Mouse (Mus musculus) forebrain, embryonic 14.5 days (tissue): ENCODE measurements around the gene Eif2b4. TPM values are rescaled to one million over a fixed set of nuclear protein-coding genes. Genes with fewer than 3 reads are reported as not detected.

Source experiments
- ATAC-seq: fragments of 200-750 bp; cut with Nextera tagmentation; 2 replicates; pipeline ENCODE4 v1.8.0; 2017; ENCODE audit warnings: mild to moderate bottlenecking, moderate library complexity
- DNase-seq: peaks from one replicate; pipeline ENCODE4 v3.0.0-alpha.2; 2015; ENCODE audit warnings: low spot score
- H3K27ac ChIP-seq: fragments of 300-500 bp; sonication (generic); 2 replicates; pipeline ENCODE4 v1.5.1; 2014; ENCODE audit warnings: low read depth, mild to moderate bottlenecking, control low read depth, low read length, moderate library complexity
- H3K27me3 ChIP-seq: fragments of 300-500 bp; sonication (generic); replicated peaks from 2 replicates; pipeline ENCODE4 v1.6.1; 2014; ENCODE audit warnings: low read length, control low read depth, mixed read lengths; ENCODE audit not compliant: control insufficient read depth, insufficient read depth
- H3K36me3 ChIP-seq: fragments of 300-500 bp; sonication (generic); 2 replicates; pipeline ENCODE4 v1.6.1; 2014; ENCODE audit warnings: low read length, control low read depth; ENCODE audit not compliant: control insufficient read depth, insufficient read depth
- H3K4me1 ChIP-seq: fragments of 300-500 bp; sonication (generic); 2 replicates; pipeline ENCODE4 v1.6.1; 2014; ENCODE audit warnings: antibody characterized with exemption, low read length, control low read depth; ENCODE audit not compliant: control insufficient read depth, insufficient read depth
- H3K4me2 ChIP-seq: fragments of 300-500 bp; sonication (generic); 2 replicates; pipeline ENCODE4 v1.6.1; 2014; ENCODE audit warnings: mild to moderate bottlenecking, control low read depth, low read length
- H3K4me3 ChIP-seq: fragments of 300-500 bp; sonication (generic); 2 replicates; pipeline ENCODE4 v1.5.1; 2014; ENCODE audit warnings: low read depth, low read length, control low read depth
- H3K9ac ChIP-seq: fragments of 300-500 bp; sonication (generic); 2 replicates; pipeline ENCODE4 v1.6.1; 2014; ENCODE audit warnings: mild to moderate bottlenecking, low read length, control low read depth, moderate library complexity
- H3K9me3 ChIP-seq: fragments of 300-500 bp; sonication (generic); replicated peaks from 2 replicates; pipeline ENCODE4 v1.6.1; 2016; ENCODE audit warnings: low read length, control low read depth, mixed read lengths; ENCODE audit not compliant: control insufficient read depth
- WGBS: fragments of 180-500 bp; shearing (Covaris S2); extraction: QIAGEN DNeasy Blood & Tissue Kit; methylation state at CpG from one replicate; pipeline ENCODE4 v1.1.7; 2014; 5-methylcytosine and 5-hydroxymethylcytosine counted together
- polyA plus RNA-seq: library from polyadenylated mRNA; unstranded; fragments of >200 nt; fragmentation: Nextera tagmentation; extraction: Ambion mirVana; gene quantifications from 2 replicates; pipeline ENCODE4 v1.2.1, GENCODE M21; 2014

Gene Eif2b4
- 84.5 and 87.3 TPM in 2 replicates for polyA plus RNA-seq

DNA sequence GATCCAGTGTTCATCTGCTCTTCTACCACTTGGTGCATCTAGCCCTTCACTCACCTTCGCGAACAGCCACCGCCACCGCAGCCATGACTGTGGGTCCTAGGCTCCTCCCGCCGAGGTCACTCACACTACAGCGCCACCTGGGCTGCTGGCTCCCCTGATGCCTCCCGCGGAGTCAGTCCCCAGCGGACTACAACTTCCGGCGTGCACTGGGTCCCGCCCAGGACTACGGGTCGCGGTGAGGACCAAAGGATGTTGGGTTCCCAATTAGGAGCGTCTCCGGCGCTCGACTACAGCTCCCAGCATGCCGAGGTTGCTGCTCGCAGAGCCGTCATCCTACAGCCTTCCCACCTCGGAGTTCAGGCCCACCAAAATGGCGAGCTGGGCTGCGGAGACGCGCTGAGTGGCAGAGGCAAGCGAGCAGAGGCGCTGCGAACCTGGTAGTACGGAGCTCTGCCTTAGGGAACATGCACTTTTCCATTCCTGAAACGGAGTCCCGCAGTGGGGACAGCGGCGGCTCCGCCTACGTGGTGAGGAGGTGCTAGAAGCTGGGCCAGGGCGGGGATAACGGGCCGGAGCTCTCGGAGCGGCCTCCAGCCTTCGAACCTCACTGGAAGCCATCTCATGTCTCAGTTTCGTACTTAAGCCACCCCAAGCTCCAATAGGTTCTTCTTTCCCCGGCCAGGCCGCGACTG, at the start of gene Eif2b4, which contains the start of gene Snx17:
Gene Eif2b4, minus strand, starts transcription at position 492 of the 692 bp plus-strand sequence.
Gene Snx17, plus strand, starts transcription at position 289 of the 692 bp plus-strand sequence.
- under 1% methylated on average over 48 of the region's 48 CpGs for WGBS
- Histone ChIP-seq H3K4me1 (peaks cover 10% of the 10 kb centered on the region), H3K9me3 (no peaks in the 10 kb centered on the region), H3K27me3 (no peaks in the 10 kb centered on the region), H3K4me2 (peak within 1 kb of the TSS; percentile 83), H3K9ac (peak within 1 kb of the TSS; percentile 89), H3K36me3 (peaks cover 65% of the 10 kb centered on the region), H3K27ac (peak within 1 kb of the TSS; percentile 77), H3K4me3 (peak within 1 kb of the TSS; percentile 86)
- ATAC-seq (peak; percentile 98), DNase-seq (peak; percentile 99)

DNA sequence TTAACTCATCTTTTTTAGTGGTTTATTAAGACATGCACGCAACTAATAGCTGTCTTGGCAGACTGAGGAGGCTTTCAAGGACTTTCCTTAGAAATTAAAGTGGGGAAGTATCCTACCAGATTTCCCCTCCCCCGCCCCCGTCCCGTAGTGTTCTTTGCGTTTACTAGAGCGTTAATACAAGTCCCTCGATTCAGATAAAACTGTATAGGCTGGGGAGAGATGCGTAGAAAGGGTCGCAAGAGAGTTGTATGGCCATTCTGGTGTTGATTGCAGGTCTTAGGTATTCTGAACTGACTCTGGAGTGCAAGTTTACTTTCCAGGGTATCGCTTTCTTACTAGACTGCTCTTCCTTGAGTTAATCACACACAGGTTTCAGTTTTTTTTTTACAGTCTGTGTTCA, 49.0 kb upstream of the Eif2b4 start:
- ATAC-seq = no peak

DNA sequence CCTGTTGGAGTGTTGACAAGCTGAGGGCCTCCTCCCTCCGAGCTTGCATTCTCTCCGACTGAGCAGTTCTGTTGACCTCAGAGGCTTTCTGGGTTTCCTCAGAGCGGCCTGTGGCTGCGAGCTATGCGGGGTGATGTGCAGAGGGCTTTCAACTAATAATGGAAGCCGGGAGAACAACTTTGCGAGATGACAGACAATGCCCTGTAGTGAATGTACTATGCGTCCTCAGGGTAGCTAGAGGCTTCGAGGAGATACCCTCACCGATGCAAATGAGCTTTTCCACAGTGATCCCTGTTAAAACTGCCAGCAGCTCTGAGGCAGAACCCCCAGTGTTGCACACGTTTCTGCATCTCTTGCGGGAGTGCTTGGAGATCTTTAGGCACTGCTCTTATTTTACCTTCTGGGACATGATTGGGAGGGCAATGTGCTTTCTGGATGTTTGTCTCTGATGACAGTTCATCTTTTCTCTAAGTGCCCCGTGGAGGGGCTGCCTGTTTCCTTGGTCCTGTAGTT, 48.3 kb upstream of the Eif2b4 start:
- DNase-seq = peak; percentile 32
- WGBS = under 1% methylated on average over 13 of the region's 13 CpGs
- peak overlapping the region; percentile 92 for H3K9ac ChIP-seq
- H3K27me3 ChIP-seq = no peaks in the 10 kb centered on the region
- peaks cover 28% of the 10 kb centered on the region for H3K36me3 ChIP-seq
- ATAC-seq = no peak
- peak overlapping the region; percentile 87 for H3K4me2 ChIP-seq
- H3K9me3 ChIP-seq = no peaks in the 10 kb centered on the region
- H3K27ac ChIP-seq = peak overlapping the region; percentile 95
- H3K4me1 ChIP-seq = peaks cover 6% of the 10 kb centered on the region
- peak overlapping the region; percentile 97 for H3K4me3 ChIP-seq

More for the DNA sequence above, 49.0 kb upstream of the Eif2b4 start:
- Histone ChIP-seq H3K27ac (no peak overlapping the region), H3K27me3 (no peaks in the 10 kb centered on the region), H3K4me3 (peak overlapping the region; percentile 97), H3K36me3 (peaks cover 35% of the 10 kb centered on the region), H3K9me3 (no peaks in the 10 kb centered on the region), H3K4me2 (peak overlapping the region; percentile 87), H3K9ac (peak overlapping the region; percentile 92), H3K4me1 (peaks cover 6% of the 10 kb centered on the region)
- DNase-seq = no peak
- WGBS = 24% methylated on average over 10 of the region's 10 CpGs

DNA sequence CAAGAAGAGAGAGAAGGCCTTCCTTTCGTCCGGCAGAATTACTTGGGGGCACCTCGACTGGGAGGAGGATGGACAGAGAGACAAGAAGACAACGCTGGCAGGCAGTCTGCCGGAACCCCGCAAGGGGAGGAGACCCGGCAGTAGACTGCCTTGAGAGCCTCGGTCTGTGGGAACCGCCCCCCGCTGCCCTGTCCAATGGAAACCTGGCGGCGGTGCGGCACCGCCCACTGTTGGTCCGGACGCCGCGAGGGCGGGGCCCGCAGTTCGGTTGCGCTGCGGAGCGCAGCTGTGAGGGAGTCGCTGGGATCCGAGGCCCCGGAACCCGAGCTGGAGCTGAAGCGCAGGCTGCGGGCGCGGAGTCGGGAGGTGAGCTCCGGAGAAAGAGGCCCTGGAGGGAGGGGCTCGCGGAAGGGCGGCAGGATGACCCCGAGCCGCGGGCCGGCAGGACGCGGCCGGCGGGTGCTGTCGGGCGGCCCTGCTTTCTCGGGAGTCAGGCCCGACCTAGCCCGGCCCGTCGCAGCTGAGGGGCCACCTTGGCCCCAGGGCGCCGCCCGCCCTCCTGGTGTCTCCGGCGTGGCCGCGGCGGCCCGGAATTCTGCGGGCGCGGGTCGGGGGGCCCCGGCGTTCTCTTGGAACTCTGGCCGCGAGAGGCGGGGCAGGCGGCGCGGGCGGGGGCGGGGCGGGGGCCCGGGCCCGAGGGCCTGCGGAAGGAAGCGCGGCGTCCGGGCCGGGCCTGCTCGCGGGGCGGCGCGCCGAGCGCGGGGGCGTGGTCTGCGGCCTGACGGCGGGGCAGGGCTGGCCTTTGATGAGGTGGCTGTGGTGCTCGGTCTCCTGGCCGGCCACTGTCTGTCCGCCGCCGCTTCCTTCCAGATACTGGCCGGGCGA, 47.6 kb upstream of the Eif2b4 start, which contains the start of the genes Nrbp1 and Gm9970:
Gene Nrbp1, plus strand, starts transcription at position 228 of the 885 bp plus-strand sequence.
Gene Gm9970, minus strand, starts transcription at position 596 of the 885 bp plus-strand sequence.
- H3K4me1 ChIP-seq = peaks cover 6% of the 10 kb centered on the region
- under 1% methylated on average over 62 of the region's 103 CpGs for WGBS
- peak within 1 kb of the TSS; percentile 92 for H3K9ac ChIP-seq
- H3K27me3 ChIP-seq = no peaks in the 10 kb centered on the region
- peak within 1 kb of the TSS; percentile 87 for H3K4me2 ChIP-seq
- ATAC-seq = peak; percentile 100
- H3K4me3 ChIP-seq = peak within 1 kb of the TSS; percentile 97
- peaks cover 22% of the 10 kb centered on the region for H3K36me3 ChIP-seq
- 0 out of 2 replicates have a peak, but pooled peaks cover 5% of the 10 kb centered on the region for H3K9me3 ChIP-seq
- H3K27ac ChIP-seq = peak within 1 kb of the TSS; percentile 95
- DNase-seq = peak; percentile 98

DNA sequence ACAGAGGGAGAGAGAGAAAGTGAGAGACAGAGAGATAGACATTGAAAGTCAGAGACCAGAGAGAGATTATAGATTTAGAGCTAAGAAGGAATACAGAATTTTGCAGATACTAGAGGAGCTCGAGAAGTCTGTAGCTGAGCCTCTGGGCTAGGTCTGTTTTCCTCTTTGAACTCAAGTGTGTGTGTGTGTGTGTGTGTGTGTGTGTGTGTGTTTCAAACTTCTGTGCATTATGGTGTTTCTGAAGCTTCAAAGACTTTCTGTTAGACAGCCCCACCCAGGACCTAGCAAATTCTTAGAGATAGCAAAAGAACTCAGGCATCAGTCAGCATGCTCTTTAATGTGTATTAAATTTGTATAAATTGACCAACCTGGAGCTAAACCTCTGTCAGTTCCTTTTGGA, 33.4 kb upstream of the Eif2b4 start:
- Histone ChIP-seq H3K27me3 (no peaks in the 10 kb centered on the region), H3K9me3 (no peaks in the 10 kb centered on the region), H3K4me3 (no peak overlapping the region), H3K4me1 (peaks cover 2% of the 10 kb centered on the region; the same call in 1 of the 2 replicates), H3K27ac (no peak overlapping the region), H3K9ac (no peak overlapping the region), H3K4me2 (no peak overlapping the region), H3K36me3 (no peaks in the 10 kb centered on the region)
- 75% methylated on average over 1 of the region's 1 CpGs for WGBS
- ATAC-seq (no peak), DNase-seq (no peak)

DNA sequence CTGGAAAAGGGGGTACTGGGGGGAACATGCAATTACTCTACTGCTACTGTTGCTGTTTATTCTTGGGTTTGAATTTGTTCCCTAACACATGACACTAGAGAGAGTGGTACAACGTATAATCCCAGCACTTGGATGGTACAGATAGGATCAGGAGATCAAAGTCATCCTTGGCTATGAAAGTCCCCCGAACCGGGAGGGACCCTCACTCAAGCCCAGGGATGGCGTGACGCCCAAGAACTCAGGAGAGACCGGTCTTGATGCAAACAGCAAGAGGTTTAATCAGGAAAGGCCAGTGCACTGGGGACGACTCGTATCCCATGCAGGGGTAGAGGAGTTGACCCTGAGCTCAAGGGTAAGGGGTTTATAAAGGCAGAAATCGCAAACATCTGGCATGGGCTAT, 29.5 kb upstream of the Eif2b4 start:
- Histone ChIP-seq H3K27me3 (no peaks in the 10 kb centered on the region), H3K4me3 (no peak overlapping the region), H3K9ac (no peak overlapping the region), H3K36me3 (no peaks in the 10 kb centered on the region), H3K27ac (no peak overlapping the region), H3K4me2 (no peak overlapping the region), H3K4me1 (peaks cover 5% of the 10 kb centered on the region; the same call in 1 of the 2 replicates), H3K9me3 (no peaks in the 10 kb centered on the region)
- DNase-seq = no peak
- 96% methylated on average over 9 of the region's 9 CpGs for WGBS
- no peak for ATAC-seq

DNA sequence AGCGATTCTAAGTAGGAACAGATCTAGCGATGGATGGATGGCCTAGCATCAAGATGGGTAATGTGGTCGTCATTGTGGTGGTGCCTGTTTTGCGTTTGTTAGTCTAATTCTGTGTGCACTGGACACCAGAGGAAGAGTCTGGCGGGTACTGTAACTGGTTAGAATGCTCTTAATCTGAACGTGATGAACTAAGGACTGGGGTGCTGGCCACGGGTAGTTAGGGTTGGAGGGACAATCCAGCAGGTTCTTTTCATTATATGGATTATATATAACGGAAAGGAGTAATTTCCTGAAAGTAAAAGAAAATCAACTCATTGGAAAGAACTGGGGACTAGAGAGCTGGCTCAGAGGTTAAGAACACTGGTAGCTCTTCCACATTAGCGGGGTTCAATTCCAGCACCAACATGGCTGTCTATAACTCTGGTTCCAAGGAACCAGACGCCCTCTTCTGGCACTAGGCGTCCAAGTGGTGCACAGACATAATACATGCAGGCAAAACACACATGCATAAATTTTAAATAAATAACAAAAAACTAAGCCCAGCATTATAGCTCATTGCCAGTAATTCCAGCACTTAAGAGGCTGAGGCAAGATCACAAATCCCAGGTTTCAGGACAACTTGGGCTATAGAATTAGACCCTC, 28.2 kb upstream of the Eif2b4 start:
- WGBS = 16% methylated on average over 11 of the region's 11 CpGs

More for the DNA sequence above, 28.2 kb upstream of the Eif2b4 start:
- DNase-seq = peak; percentile 82
- Histone ChIP-seq H3K36me3 (no peaks in the 10 kb centered on the region), H3K4me2 (peak overlapping the region; percentile 77), H3K4me3 (peak overlapping the region; percentile 96), H3K9ac (peak overlapping the region; percentile 84), H3K27ac (peak overlapping the region; percentile 90), H3K27me3 (no peaks in the 10 kb centered on the region), H3K4me1 (peaks cover 5% of the 10 kb centered on the region; the same call in 1 of the 2 replicates), H3K9me3 (no peaks in the 10 kb centered on the region)
- 0 out of 2 replicates have a peak, but pooled peaks have one; percentile 25 for ATAC-seq
